Mouse (Mus musculus) intestine, embryonic 14.5 days (tissue): ENCODE measurements around the gene Rgs2. TPM values are rescaled to one million over a fixed set of nuclear protein-coding genes. Genes with fewer than 3 reads are reported as not detected.

Source experiments
- ATAC-seq: fragments of 200-750 bp; cut with Nextera tagmentation; replicated peaks from 2 replicates; pipeline ENCODE4 v1.8.0; 2017; ENCODE audit warnings: low read depth, moderate number of reproducible peaks, moderate TSS enrichment, moderate library complexity; ENCODE audit not compliant: low FRiP score, low TSS enrichment
- DNase-seq: peaks from one replicate; pipeline ENCODE4 v3.0.0-alpha.2; 2018; ENCODE audit warnings: low spot score
- H3K27ac ChIP-seq: fragments of 300-500 bp; sonication (generic); 2 replicates; pipeline ENCODE4 v1.5.1; 2014; ENCODE audit warnings: low read depth, mild to moderate bottlenecking, control low read depth
- H3K27me3 ChIP-seq: fragments of 300-500 bp; sonication (generic); replicated peaks from 2 replicates; pipeline ENCODE4 v1.6.1; 2014; ENCODE audit warnings: low read length, control low read depth; ENCODE audit not compliant: control insufficient read depth, insufficient read depth
- H3K36me3 ChIP-seq: fragments of 300-500 bp; sonication (generic); 2 replicates; pipeline ENCODE4 v1.6.1; 2014; ENCODE audit warnings: low read length, control low read depth; ENCODE audit not compliant: control insufficient read depth, insufficient read depth
- H3K4me1 ChIP-seq: fragments of 300-500 bp; sonication (generic); replicated peaks from 2 replicates; pipeline ENCODE4 v1.6.1; 2014; ENCODE audit warnings: low read length, control low read depth, mixed read lengths; ENCODE audit not compliant: control insufficient read depth, insufficient read depth
- H3K4me2 ChIP-seq: fragments of 300-500 bp; sonication (generic); 2 replicates; pipeline ENCODE4 v1.6.1; 2014; ENCODE audit warnings: low read length
- H3K4me3 ChIP-seq: fragments of 300-500 bp; sonication (generic); 2 replicates; pipeline ENCODE4 v1.5.1; 2014; ENCODE audit warnings: low read depth, low read length, control low read depth, mixed read lengths
- H3K9ac ChIP-seq: fragments of 300-500 bp; sonication (generic); 2 replicates; pipeline ENCODE4 v1.6.1; 2014; ENCODE audit warnings: mild to moderate bottlenecking, low read length
- H3K9me3 ChIP-seq: fragments of 300-500 bp; sonication (generic); 2 replicates; pipeline ENCODE4 v1.6.1; 2016; ENCODE audit warnings: low read length, control low read depth; ENCODE audit not compliant: control insufficient read depth
- WGBS: fragments of 180-500 bp; shearing (Covaris S2); extraction: QIAGEN DNeasy Blood & Tissue Kit; methylation state at CpG from one replicate; pipeline ENCODE4 v1.1.7; 2014; 5-methylcytosine and 5-hydroxymethylcytosine counted together
- polyA plus RNA-seq: library from polyadenylated mRNA; unstranded; fragments of >200 nt; fragmentation: Nextera tagmentation; extraction: Ambion mirVana; gene quantifications from 2 replicates; pipeline ENCODE4 v1.2.1, GENCODE M21; 2014

Rgs2 gene
- 38.4 and 39.8 TPM in 2 replicates for polyA plus RNA-seq

GRCm38 (mm10) chr1:144003904-144004740 is at the start of gene Rgs2:
TSS of gene Rgs2 (minus strand) at chr1:144004161.
- Histone ChIP-seq H3K27ac (peak within 1 kb of the TSS; percentile 57), H3K36me3 (peaks cover 10% of the 10 kb centered on the region; the same call in 1 of the 2 replicates), H3K9ac (peak within 1 kb of the TSS; percentile 48), H3K27me3 (no peaks in the 10 kb centered on the region), H3K4me3 (peak within 1 kb of the TSS; percentile 48), H3K4me2 (peak within 1 kb of the TSS; percentile 95), H3K9me3 (no peaks in the 10 kb centered on the region), H3K4me1 (no peaks in the 10 kb centered on the region; the same call in 1 of the 2 replicates)
- DNase-seq (peak; percentile 98), ATAC-seq (peak; percentile 99)
- WGBS: under 1% methylated on average over 57 of the region's 57 CpGs

GRCm38 (mm10) chr1:144053401-144053800 is 49.4 kb upstream of the Rgs2 start:
- no peak for ATAC-seq
- 85% methylated on average over 4 of the region's 4 CpGs for WGBS

GRCm38 (mm10) chr1:144041826-144042225 is 37.9 kb upstream of the Rgs2 start:
- Histone ChIP-seq H3K4me3 (no peak overlapping the region), H3K36me3 (no peaks in the 10 kb centered on the region), H3K27me3 (no peaks in the 10 kb centered on the region), H3K4me2 (no peak overlapping the region), H3K27ac (no peak overlapping the region), H3K9me3 (no peaks in the 10 kb centered on the region), H3K9ac (no peak overlapping the region), H3K4me1 (no peaks in the 10 kb centered on the region)
- WGBS: 94% methylated on average over 2 of the region's 2 CpGs
- no peak for ATAC-seq
- DNase-seq: no peak

More at GRCm38 (mm10) chr1:144053401-144053800, 49.4 kb upstream of the Rgs2 start:
- H3K4me3 ChIP-seq: no peak overlapping the region
- no peaks in the 10 kb centered on the region for H3K4me1 ChIP-seq
- no peak overlapping the region for H3K4me2 ChIP-seq
- no peaks in the 10 kb centered on the region for H3K36me3 ChIP-seq
- no peak overlapping the region for H3K9ac ChIP-seq
- no peak overlapping the region for H3K27ac ChIP-seq
- H3K27me3 ChIP-seq: no peaks in the 10 kb centered on the region
- no peaks in the 10 kb centered on the region for H3K9me3 ChIP-seq
- no peak for DNase-seq

GRCm38 (mm10) chr1:144033498-144033897 is 29.5 kb upstream of the Rgs2 start:
- no peak overlapping the region for H3K9ac ChIP-seq
- no peak overlapping the region for H3K27ac ChIP-seq
- no peaks in the 10 kb centered on the region for H3K4me1 ChIP-seq
- WGBS: 71% methylated on average over 1 of the region's 1 CpGs
- no peaks in the 10 kb centered on the region for H3K9me3 ChIP-seq
- H3K4me3 ChIP-seq: no peak overlapping the region
- no peak overlapping the region for H3K4me2 ChIP-seq
- no peaks in the 10 kb centered on the region for H3K36me3 ChIP-seq
- H3K27me3 ChIP-seq: no peaks in the 10 kb centered on the region
- ATAC-seq (no peak), DNase-seq (no peak)

GRCm38 (mm10) chr1:144030499-144030898 is 26.5 kb upstream of the Rgs2 start:
- DNase-seq (no peak), ATAC-seq (no peak)
- no peaks in the 10 kb centered on the region for H3K4me1 ChIP-seq

GRCm38 (mm10) chr1:144029679-144030078 is 25.7 kb upstream of the Rgs2 start:
- no peak overlapping the region for H3K27ac ChIP-seq

More at GRCm38 (mm10) chr1:144030499-144030898, 26.5 kb upstream of the Rgs2 start:
- H3K4me3 ChIP-seq: no peak overlapping the region
- no peaks in the 10 kb centered on the region for H3K27me3 ChIP-seq
- WGBS: 89% methylated on average over 6 of the region's 6 CpGs
- H3K4me2 ChIP-seq: no peak overlapping the region
- no peak overlapping the region for H3K9ac ChIP-seq
- no peaks in the 10 kb centered on the region for H3K36me3 ChIP-seq
- H3K27ac ChIP-seq: no peak overlapping the region
- no peaks in the 10 kb centered on the region for H3K9me3 ChIP-seq

GRCm38 (mm10) chr1:144018417-144018958 is 14.5 kb upstream of the Rgs2 start:
- Histone ChIP-seq H3K27ac (no peak overlapping the region), H3K9me3 (no peaks in the 10 kb centered on the region), H3K9ac (no peak overlapping the region), H3K27me3 (no peaks in the 10 kb centered on the region), H3K4me3 (no peak overlapping the region), H3K36me3 (no peaks in the 10 kb centered on the region), H3K4me2 (no peak overlapping the region), H3K4me1 (no peaks in the 10 kb centered on the region; the same call in 1 of the 2 replicates)
- DNase-seq (no peak), ATAC-seq (peak; percentile 50; the same call in 1 of the 2 replicates)
- 50% methylated on average over 7 of the region's 7 CpGs for WGBS

More at GRCm38 (mm10) chr1:144029679-144030078, 25.7 kb upstream of the Rgs2 start:
- no peak overlapping the region for H3K9ac ChIP-seq
- no peaks in the 10 kb centered on the region for H3K27me3 ChIP-seq
- WGBS: 90% methylated on average over 10 of the region's 10 CpGs
- H3K36me3 ChIP-seq: no peaks in the 10 kb centered on the region
- no peaks in the 10 kb centered on the region for H3K9me3 ChIP-seq
- no peak overlapping the region for H3K4me2 ChIP-seq
- ATAC-seq (no peak), DNase-seq (no peak)
- no peaks in the 10 kb centered on the region for H3K4me1 ChIP-seq
- no peak overlapping the region for H3K4me3 ChIP-seq

GRCm38 (mm10) chr1:144013913-144014312 is 10.0 kb upstream of the Rgs2 start:
- no peak for ATAC-seq
- Histone ChIP-seq H3K9ac (no peak overlapping the region), H3K27me3 (no peaks in the 10 kb centered on the region), H3K4me2 (no peak overlapping the region), H3K4me3 (no peak overlapping the region), H3K4me1 (no peaks in the 10 kb centered on the region; the same call in 1 of the 2 replicates), H3K27ac (no peak overlapping the region), H3K9me3 (no peaks in the 10 kb centered on the region), H3K36me3 (no peaks in the 10 kb centered on the region)
- no peak for DNase-seq
